Mouse (Mus musculus): Measurements from ENCODE around the gene Srpk1. TPM values are rescaled to one million over a fixed set of nuclear protein-coding genes. Genes with fewer than 3 reads are reported as not detected.
"Not testable (repeated sequence)": the region's sequence is repeated elsewhere in the genome, so short reads cannot be mapped to it uniquely, and the experiment has no call there.

The Srpk1 gene
- polyA plus RNA-seq, 1 experiment from 2014 or later: 32.5 TPM

DNA sequence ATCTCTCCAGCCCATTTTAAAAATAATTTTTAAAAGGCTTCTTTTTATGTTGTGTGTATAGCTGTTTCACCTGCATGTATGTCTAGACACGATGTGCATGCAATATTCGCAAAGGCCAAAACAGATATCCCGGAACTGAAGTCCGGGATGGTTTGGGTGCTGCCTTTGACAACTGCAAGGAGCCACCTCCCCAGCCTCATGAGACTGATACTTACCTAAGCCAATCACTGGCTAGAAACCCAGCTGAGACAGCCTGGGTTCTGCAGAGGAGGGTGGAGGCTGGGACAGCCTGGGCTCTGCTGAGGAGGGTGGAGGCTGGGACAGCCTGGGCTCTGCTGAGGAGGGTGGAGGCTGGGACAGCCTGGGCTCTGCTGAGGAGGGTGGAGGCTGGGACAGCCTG lies 68.5 kb downstream of the Srpk1 start:
- H3K4me3 ChIP-seq (ENCODE audit: inconsistent target); H3K36me3 ChIP-seq (ENCODE audit: inconsistent target); H3K79me2 ChIP-seq (ENCODE audit: inconsistent target); H3K27ac ChIP-seq: not testable (repeated sequence)
- 94% methylated on average over 4 of the region's 4 CpGs for WGBS (ENCODE audit: missing documents)

DNA sequence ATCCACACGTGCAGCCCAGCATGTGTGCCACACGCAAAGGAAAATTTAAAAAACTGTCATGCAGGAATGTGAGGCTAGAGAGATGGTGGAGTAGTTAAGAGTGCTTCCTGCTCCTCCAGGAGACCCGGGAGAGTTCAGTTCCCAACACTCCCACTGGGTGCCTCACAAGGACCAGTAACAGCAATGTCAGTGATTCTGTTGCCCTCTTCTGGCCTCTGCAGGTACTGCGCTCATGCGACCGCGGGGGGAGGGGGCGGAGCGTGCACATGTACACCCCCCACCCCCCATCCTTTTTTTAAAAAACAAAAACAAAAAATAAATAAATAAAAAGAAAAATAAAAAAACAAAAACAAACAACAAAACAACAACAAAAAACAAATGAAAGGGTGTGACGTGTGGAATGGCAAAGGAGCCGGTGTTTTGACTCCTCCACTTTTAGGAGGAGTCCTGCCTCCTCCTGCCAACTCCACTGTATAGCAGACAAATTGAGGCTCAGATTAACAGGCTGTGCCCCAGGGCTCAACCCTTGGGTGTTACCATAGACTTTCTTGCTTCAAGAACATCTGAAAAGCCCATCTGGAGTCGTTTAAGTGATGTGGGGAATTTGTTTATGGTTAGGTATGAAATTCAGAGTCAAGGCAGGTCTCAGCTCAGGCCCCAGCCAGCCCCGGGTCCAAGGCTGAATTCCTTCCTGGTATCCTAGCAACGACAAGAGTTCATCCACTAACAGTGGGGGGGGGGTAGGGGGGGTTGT lies 69.3 kb downstream of the Srpk1 start:
- no peak overlapping the region for H3K4me3 ChIP-seq (ENCODE audit: inconsistent target)
- no peak overlapping the region for H3K27ac ChIP-seq
- H3K36me3 ChIP-seq (ENCODE audit: inconsistent target): no peaks in the 10 kb centered on the region
- 34% methylated on average over 7 of the region's 14 CpGs for WGBS (ENCODE audit: missing documents)
- no peaks in the 10 kb centered on the region for H3K79me2 ChIP-seq (ENCODE audit: inconsistent target)

GRCm38 (mm10) chr17:28549111-28549510 lies 73.4 kb downstream of the Srpk1 start, which contains the start of gene Clpsl2:
Clpsl2 (plus strand) TSS chr17:28549411.
- H3K27ac ChIP-seq: no peak within 1 kb of the TSS
- WGBS (ENCODE audit: missing documents): 78% methylated on average over 14 of the region's 14 CpGs
- no peaks in the 10 kb centered on the region for H3K36me3 ChIP-seq (ENCODE audit: inconsistent target)
- H3K79me2 ChIP-seq (ENCODE audit: inconsistent target): no peaks in the 10 kb centered on the region
- H3K4me3 ChIP-seq (ENCODE audit: inconsistent target): no peak within 1 kb of the TSS

DNA sequence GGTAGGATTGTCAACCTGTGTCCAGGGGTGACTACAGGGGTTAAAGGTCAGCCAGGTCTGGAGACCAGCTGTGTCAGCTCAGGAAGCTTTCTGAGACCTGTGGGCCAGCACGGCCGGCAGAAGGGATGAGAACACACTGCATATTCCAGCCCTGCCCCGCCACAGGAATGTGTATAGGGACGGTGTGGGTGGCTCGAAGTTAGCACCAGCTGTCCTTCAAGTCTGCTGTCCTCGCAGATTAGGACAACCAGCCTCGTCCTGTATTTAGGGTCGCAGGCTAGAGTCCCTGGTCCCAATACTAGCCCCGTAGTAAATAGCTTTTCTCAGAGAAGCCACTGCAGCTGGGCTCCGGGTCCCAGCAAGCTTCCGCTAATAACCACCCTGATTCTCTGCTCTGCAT lies 74.0 kb downstream of the Srpk1 start:
- H3K79me2 ChIP-seq (ENCODE audit: inconsistent target): no peaks in the 10 kb centered on the region
- H3K36me3 ChIP-seq (ENCODE audit: inconsistent target): no peaks in the 10 kb centered on the region
- H3K4me3 ChIP-seq (ENCODE audit: inconsistent target): no peak overlapping the region
- WGBS (ENCODE audit: missing documents): 73% methylated on average over 10 of the region's 11 CpGs
- no peak overlapping the region for H3K27ac ChIP-seq

GRCm38 (mm10) chr17:28546925-28547324 lies 75.6 kb downstream of the Srpk1 start:
- 77% methylated on average over 1 of the region's 1 CpGs for WGBS (ENCODE audit: missing documents)
- H3K79me2 ChIP-seq (ENCODE audit: inconsistent target): no peaks in the 10 kb centered on the region
- no peak overlapping the region for H3K4me3 ChIP-seq (ENCODE audit: inconsistent target)
- no peak overlapping the region for H3K27ac ChIP-seq
- H3K36me3 ChIP-seq (ENCODE audit: inconsistent target): no peaks in the 10 kb centered on the region

- Histone ChIP-seq H3K4me3 (ENCODE audit: inconsistent target) (no peak overlapping the region), H3K27ac (no peak overlapping the region), H3K79me2 (ENCODE audit: inconsistent target) (no peaks in the 10 kb centered on the region), H3K36me3 (ENCODE audit: inconsistent target) (no peaks in the 10 kb centered on the region)
- 70% methylated on average over 11 of the region's 12 CpGs for WGBS (ENCODE audit: missing documents)
Measured at GRCm38 (mm10) chr17:28537881-28538280, 84.6 kb downstream of the Srpk1 start.

Other genes with a start within 250 kb of the Srpk1 start
- gene Fkbp5, start 105.2 kb downstream of the Srpk1 start, polyA plus RNA-seq (2018): 3.6 to 19.6 TPM (median 5.8 TPM) in 3 replicates
- gene Armc12, start 91.9 kb downstream of the Srpk1 start, polyA plus RNA-seq (2018): not detected in 3 replicates
- not detected in 3 replicates for gene Clpsl2, start 73.3 kb downstream of the Srpk1 start, polyA plus RNA-seq (2018)
- gene Clps, start 61.9 kb downstream of the Srpk1 start, polyA plus RNA-seq (2018): not detected in 3 replicates
- not detected in 3 replicates for gene Lhfpl5, start 47.1 kb downstream of the Srpk1 start, polyA plus RNA-seq (2018)
- gene Slc26a8, start 67.5 kb upstream of the Srpk1 start, polyA plus RNA-seq (2018): not detected in 3 replicates
- gene Mapk14, start 68.6 kb upstream of the Srpk1 start, polyA plus RNA-seq (2018): 62.0 to 93.5 TPM (median 63.5 TPM) in 3 replicates
- 0.93 to 1.7 TPM (median 0.96 TPM) in 3 replicates for gene AC170998.1, start 103.4 kb upstream of the Srpk1 start, polyA plus RNA-seq (2018)
- gene Mapk13, start 146.6 kb upstream of the Srpk1 start, polyA plus RNA-seq (2018): 0.19 TPM in 1 of 3 replicates, not detected in the others
- gene Brpf3, start 178.4 kb upstream of the Srpk1 start, polyA plus RNA-seq (2018): 11.9 to 24.5 TPM (median 12.0 TPM) in 3 replicates
- not detected in 3 replicates for gene Pnpla1, start 235.7 kb upstream of the Srpk1 start, polyA plus RNA-seq (2018)

All from macrophage (primary cell).